Mouse (Mus musculus) MEL (cell line): ENCODE measurements around the gene Sectm1b.
A peak's percentile ranks its signal among the peaks of the same experiment; 100 is the strongest.

Source experiments
- CTCF ChIP-seq, 3 experiments: IDR thresholded peaks in 2 of 3; conservative IDR thresholded peaks in 1 of 3; 2 replicates each; pipeline ENCODE4 v1.5.1; 2011 to 2012; ENCODE audit warnings: low read length in 3 of 3, low read depth in 2 of 3, mild to moderate bottlenecking in 2 of 3, improper control_type of control experiment in 1 of 3, inconsistent platforms in 1 of 3, mixed read lengths in 1 of 3, moderate library complexity in 1 of 3; ENCODE audit not compliant: control insufficient read depth in 1 of 3, insufficient read depth in 1 of 3, poor library complexity in 1 of 3, severe bottlenecking in 1 of 3
- TCF12 ChIP-seq: IDR thresholded peaks from 2 replicates; pipeline ENCODE4 v1.6.1; 2014; ENCODE audit warnings: low read depth, mild to moderate bottlenecking, inconsistent platforms, low read length, improper control_type of control experiment, moderate library complexity

GRCm38 (mm10) chr11:121064197-121064596 lies 828 bp upstream of the Sectm1b start:
- TF ChIP-seq CTCF (IDR thresholded peaks at IDR 0.05 in 2 of 3, conservative IDR thresholded peaks at IDR 0.05 in 1 of 3; ENCODE audit: control insufficient read depth in 1 of 3, insufficient read depth in 1 of 3, low read depth in 2 of 3, low read length in 3 of 3, poor library complexity in 1 of 3, severe bottlenecking in 1 of 3): peak in 2 of 3 experiments; percentile 21 to 36; a peak in 3 of 6 replicates
- no peak for TF ChIP-seq TCF12
